Mouse (Mus musculus) lung, adult 2 months (tissue): ENCODE measurements around the gene Slc37a2. TPM values are rescaled to one million over a fixed set of nuclear protein-coding genes. Genes with fewer than 3 reads are reported as not detected.
A peak's percentile ranks its signal among the peaks of the same experiment; 100 is the strongest.
"Not testable (repeated sequence)": the region's sequence is repeated elsewhere in the genome, so short reads cannot be mapped to it uniquely, and the experiment has no call there.

ENCODE experiments used
- DNase-seq: peaks from one replicate; pipeline ENCODE4 v3.0.0; 2022
- H3K4me1 ChIP-seq: fragments of 200-500 bp; 2 replicates; pipeline ENCODE4 v1.6.1; 2011; ENCODE audit warnings: low read length; ENCODE audit not compliant: control insufficient read depth, insufficient read depth
- H3K4me3 ChIP-seq: fragments of 200-500 bp; replicated peaks from 2 replicates; pipeline ENCODE3; 2011; ENCODE audit warnings: low read depth, mild to moderate bottlenecking, control low read depth, low read length; ENCODE audit errors: extremely low read depth
- CTCF ChIP-seq: fragments of 200-500 bp; IDR thresholded peaks from 2 replicates; pipeline ENCODE4 v1.5.1; 2011; ENCODE audit warnings: mild to moderate bottlenecking, low read length, control low read depth; ENCODE audit not compliant: insufficient read depth
- POLR2A ChIP-seq: fragments of 200-500 bp; IDR thresholded peaks from 2 replicates; pipeline ENCODE4 v1.6.1; 2011; ENCODE audit warnings: low read depth, mild to moderate bottlenecking, control low read depth, low read length, borderline replicate concordance; ENCODE audit errors: extremely low read depth
- WGBS: fragments of 180-500 bp; shearing (Covaris S2); methylation state at CpG from one replicate; pipeline ENCODE4 v1.1.7; 2018; 5-methylcytosine and 5-hydroxymethylcytosine counted together
- polyA plus RNA-seq: library from polyadenylated mRNA; depleted of rRNA; stranded (reverse); fragments of >200 nt; gene quantifications from 2 replicates; pipeline ENCODE4 v1.2.3, GENCODE M21; 2012; rRNA removed

The Slc37a2 gene
- 4.4 and 6.5 TPM in 2 replicates for polyA plus RNA-seq

DNA sequence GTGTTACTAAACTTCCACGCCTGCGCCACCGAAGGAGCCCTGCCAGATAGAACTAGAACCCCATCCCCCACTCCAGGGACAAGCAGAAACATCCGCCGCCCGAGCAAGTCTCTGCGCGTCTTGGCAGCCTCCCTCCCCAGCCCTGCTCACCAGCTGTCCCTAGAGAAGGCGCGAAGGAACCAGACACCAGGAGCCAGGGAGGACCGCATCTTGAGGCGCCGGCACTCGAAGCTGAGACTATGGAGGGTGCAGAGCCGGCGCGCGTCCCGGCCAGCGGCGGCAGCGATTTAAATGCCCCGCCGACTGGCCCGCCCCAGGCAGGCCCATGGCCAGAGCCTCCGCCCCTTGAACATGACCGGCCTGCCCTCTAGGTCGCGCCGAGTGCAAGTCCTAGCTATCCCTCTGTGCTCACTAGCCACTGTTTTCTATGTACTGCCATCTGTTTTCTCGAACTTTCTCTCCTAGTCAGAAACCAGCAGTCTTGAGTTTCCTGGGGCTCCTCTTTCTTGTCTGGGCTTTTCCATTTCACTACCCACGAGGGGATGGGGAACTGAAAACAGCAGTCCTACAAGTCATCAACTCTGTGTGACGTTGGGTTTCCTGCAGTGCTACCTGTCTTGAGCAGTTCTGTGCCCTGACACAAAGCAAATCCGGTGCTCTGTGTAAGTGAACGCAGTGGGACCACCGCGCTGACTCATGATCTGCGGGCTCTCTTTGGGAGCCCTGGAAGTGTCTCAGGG lies at the start of gene Slc37a2:
Gene Slc37a2 (minus strand): TSS at position 590 of the 740 bp plus-strand sequence.
- DNase-seq = peak; percentile 62

DNA sequence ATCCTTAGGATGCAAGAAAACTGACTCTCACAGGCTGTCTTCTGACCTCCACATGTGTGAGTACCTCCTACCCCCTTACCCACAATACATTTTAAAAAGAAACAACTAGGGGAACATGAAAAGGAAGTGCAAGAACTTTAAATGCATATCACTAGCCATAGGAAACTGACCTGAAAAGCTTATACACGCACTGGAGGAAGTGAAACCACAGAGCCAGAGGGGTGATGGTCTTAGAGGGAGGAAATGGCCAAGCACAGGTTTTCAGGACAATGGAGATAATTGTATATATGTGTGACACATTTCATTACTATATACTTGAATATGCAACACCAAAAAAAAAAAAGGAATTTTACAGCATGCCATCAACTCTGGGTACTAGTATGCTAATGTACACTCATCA lies 46.2 kb upstream of the Slc37a2 start:
- TF ChIP-seq POLR2A (no peak), CTCF (no peak)
- Histone ChIP-seq H3K4me1 (no peaks in the 10 kb centered on the region), H3K4me3 (no peak overlapping the region)
- no peak for DNase-seq
- WGBS = 72% methylated on average over 1 of the region's 1 CpGs

More for the DNA sequence above, at the start of gene Slc37a2:
- 2% methylated on average over 38 of the region's 38 CpGs for WGBS
- no peak for TF ChIP-seq CTCF
- no peak for TF ChIP-seq POLR2A
- Histone ChIP-seq H3K4me3 (peak within 1 kb of the TSS; percentile 67), H3K4me1 (no peaks in the 10 kb centered on the region)

DNA sequence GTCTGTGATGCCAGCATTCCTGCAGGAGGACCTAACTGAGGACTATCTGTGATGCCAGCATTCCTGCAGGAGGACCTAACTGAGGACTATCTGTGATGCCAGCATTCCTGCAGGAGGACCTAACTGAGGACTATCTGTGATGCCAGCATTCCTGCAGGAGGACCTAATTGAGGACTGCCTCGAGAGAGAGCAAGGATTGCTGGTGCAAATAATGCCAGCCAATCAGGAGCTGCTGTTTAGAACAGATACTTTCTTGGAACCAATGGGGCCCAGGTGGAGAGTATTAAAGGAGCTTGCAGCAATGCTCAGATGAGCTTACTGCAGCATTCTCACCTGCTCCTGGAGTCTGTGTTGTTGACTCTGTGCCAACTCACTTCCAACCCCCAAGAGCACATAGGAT lies 45.0 kb upstream of the Slc37a2 start:
- H3K4me1 ChIP-seq, H3K4me3 ChIP-seq, DNase-seq: not testable (repeated sequence)
- 70% methylated on average over 1 of the region's 1 CpGs for WGBS

DNA sequence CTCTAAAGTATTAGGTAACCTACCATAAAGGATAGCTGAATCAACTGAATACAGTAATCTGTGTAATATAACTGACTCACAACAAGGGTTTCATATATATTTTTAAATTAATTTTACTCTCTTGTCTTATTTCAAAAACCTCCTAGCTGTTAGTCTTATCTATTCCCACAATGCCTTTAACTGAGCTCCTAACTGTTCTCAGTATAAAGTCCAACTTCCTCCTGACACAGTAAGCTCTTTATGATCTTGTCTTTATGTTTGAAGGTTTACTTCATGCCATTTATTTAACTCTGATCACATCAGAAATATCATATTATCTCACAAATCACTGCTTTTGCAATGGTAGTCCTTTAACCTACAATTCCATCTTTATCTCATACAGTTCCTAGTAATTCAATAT lies 40.0 kb upstream of the Slc37a2 start:
- H3K4me3 ChIP-seq = no peak overlapping the region
- DNase-seq = no peak
- H3K4me1 ChIP-seq = no peaks in the 10 kb centered on the region
- TF ChIP-seq CTCF (no peak), POLR2A (no peak)

DNA sequence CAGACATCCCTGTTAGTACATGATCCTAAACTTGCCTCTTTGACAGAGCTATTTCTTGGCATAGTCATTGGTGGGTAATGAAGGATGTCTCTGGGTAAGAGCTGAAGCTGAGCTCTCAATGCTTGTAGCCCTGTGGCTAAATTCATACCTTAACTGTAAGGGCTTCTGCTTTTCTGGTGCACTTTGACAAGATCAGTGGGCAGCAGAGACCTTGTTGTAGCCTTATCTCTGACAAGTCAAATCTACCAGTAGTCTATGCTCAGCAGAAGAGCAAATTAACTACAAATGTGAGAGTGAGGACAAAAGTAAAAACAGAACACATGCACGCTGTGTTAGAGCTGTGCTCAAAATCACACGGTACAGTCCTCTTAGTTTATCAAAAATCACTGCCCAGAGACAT lies 11.1 kb upstream of the Slc37a2 start:
- 91% methylated on average over 2 of the region's 2 CpGs for WGBS
- no peak for DNase-seq
- TF ChIP-seq POLR2A (no peak), CTCF (no peak)
- Histone ChIP-seq H3K4me3 (no peak overlapping the region), H3K4me1 (no peaks in the 10 kb centered on the region)

DNA sequence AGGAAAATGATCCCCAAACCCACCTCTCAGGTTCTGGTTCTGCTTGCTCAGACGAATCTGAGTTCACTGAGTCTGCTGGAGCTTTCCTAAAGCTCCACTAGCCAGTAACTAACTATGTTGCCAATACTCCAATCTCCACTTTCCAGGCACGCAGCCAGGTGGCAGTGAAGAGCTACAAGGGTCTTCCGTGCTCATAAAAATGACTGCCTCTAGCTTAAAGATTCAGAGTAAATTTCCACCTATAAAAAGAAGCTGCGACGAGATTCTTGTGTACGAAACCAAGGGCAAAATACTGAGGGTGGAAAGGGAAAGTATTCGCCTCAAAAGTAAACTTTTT lies 319 bp upstream of the Slc37a2 start:
- Histone ChIP-seq H3K4me1 (no peaks in the 10 kb centered on the region), H3K4me3 (no peak overlapping the region)
- TF ChIP-seq POLR2A (no peak), CTCF (peak; percentile 65)
- peak; percentile 38 for DNase-seq
- WGBS = 15% methylated on average over 7 of the region's 7 CpGs

DNA sequence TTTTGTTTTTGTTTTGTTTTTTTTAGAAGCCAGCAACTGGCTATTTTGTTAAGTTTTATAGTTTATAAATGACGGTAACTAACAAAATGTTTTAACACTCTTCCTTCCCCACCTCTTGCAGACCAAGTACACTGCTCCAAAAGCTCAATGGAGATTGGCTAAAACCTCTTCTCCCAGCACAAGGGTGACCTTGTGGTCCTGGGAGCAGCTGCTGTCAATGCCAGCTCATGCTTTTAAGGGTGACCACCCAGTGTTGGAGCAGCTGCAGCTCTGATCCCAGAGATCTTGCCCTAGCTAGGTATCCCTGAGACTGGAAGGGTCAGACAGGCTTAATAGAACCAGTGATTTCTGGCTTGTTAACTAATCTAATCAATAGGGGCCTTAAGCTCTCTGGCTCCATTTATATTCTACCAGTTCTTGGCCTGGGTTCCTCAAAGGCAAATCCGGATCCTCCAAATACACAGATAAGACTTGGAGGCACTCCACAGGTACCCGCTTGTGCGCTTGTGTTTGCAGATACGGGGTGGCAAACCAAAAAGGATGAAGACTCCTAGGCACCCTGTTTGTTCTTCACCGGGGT lies 917 bp downstream of the Slc37a2 start:
- Histone ChIP-seq H3K4me3 (no peak overlapping the region), H3K4me1 (no peaks in the 10 kb centered on the region)
- TF ChIP-seq POLR2A (no peak), CTCF (no peak)
- WGBS = 17% methylated on average over 6 of the region's 6 CpGs
- no peak for DNase-seq

DNA sequence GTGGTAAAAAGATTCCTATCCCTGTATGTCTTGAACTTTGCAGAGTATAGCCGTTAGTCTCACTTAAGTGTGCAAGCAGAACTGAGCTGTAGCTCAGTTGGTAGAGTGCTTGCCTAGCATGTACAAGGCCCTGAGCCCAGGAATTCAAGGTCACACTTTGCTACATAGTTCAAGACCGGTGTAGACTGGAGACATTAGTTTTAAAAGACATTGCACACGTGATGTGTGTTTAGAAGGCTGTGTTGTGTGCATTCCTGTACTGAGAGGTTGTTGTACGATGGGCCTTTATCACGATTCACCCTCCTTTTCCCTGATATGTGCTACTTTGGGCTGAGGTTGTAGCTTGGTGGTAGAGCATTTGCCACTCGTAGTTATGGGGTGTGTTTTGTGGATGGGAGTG lies 4.9 kb downstream of the Slc37a2 start:
- Histone ChIP-seq H3K4me1 (no peaks in the 10 kb centered on the region), H3K4me3 (no peak overlapping the region)
- TF ChIP-seq POLR2A (no peak), CTCF (no peak)
- 83% methylated on average over 6 of the region's 6 CpGs for WGBS
- DNase-seq = no peak

DNA sequence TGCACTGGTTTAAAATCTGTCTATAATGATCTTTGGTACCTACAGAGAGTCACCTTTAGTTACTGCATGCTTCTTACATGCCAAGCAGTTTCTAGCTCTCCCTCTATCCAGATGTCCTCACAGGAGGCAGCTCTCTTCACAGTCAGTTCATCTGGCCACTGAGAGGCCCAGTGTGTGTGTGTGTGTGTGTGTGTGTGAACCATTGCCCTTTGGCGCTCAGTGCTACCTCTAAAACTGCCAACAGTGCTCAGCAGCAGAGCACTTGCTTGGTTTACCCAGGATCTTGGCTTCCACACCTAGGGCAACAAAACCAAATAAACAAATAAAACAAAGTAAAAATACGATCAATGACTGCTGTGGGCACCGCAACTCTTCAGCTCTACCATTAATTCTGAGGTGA lies 5.6 kb downstream of the Slc37a2 start:
- no peak for TF ChIP-seq POLR2A
- TF ChIP-seq CTCF = no peak
- DNase-seq = no peak
- no peaks in the 10 kb centered on the region for H3K4me1 ChIP-seq
- no peak overlapping the region for H3K4me3 ChIP-seq
- 73% methylated on average over 3 of the region's 3 CpGs for WGBS

DNA sequence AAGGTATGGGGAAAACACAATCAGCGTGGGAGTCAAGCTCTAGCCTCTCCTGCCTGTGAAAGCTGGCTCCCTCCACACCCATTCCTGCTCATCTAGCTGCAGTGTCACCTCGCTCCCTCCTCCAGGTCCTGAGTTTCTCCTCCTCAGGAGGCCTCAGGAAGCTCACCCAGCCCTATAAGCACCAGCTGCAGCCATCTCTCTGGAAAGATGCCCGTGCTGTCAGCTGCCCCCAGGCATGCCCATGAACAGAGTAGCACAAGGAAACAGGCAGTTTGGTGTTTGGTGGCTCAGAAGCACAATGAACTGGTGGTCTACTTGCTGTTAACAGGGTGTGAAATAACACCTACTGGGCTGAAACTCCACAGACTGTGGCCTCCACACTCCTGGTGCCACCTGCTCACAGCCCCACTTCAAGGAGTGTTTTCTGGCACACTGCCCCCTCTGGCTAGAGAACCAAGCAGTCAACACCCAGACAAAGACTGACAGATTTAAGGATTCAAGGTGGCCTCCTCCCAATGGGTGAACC lies 7.1 kb downstream of the Slc37a2 start:
- Histone ChIP-seq H3K4me1 (no peaks in the 10 kb centered on the region), H3K4me3 (no peak overlapping the region)
- TF ChIP-seq CTCF = no peak
- no peak for TF ChIP-seq POLR2A
- WGBS = 69% methylated on average over 3 of the region's 3 CpGs
- DNase-seq = no peak
